Mouse (Mus musculus) limb, embryonic 14.5 days (tissue): ENCODE data around the gene Sowahb. TPM values are rescaled to one million over a fixed set of nuclear protein-coding genes. Genes with fewer than 3 reads are reported as not detected.

Source experiments
- ATAC-seq: fragments of 200-750 bp; cut with Nextera tagmentation; 2 replicates; pipeline ENCODE4 v1.8.0; 2017; ENCODE audit warnings: low read depth, moderate number of reproducible peaks, moderate TSS enrichment; ENCODE audit not compliant: low FRiP score
- DNase-seq: peaks from one replicate; pipeline ENCODE4 v3.0.0-alpha.2; 2015; ENCODE audit warnings: low spot score
- H3K27ac ChIP-seq: fragments of 300-500 bp; sonication (generic); replicated peaks from 2 replicates; pipeline ENCODE4 v1.5.1; 2014; ENCODE audit warnings: low read depth, mild to moderate bottlenecking, low read length, moderate library complexity, mixed read lengths
- H3K27me3 ChIP-seq: fragments of 300-500 bp; sonication (generic); 2 replicates; pipeline ENCODE4 v1.6.1; 2014; ENCODE audit warnings: low read length, mixed read lengths; ENCODE audit not compliant: control insufficient read depth, insufficient read depth
- H3K36me3 ChIP-seq: fragments of 300-500 bp; sonication (generic); 2 replicates; pipeline ENCODE4 v1.6.1; 2014; ENCODE audit warnings: mild to moderate bottlenecking, low read length, moderate library complexity, mixed read lengths; ENCODE audit not compliant: control insufficient read depth, insufficient read depth
- H3K4me1 ChIP-seq: fragments of 300-500 bp; sonication (generic); 2 replicates; pipeline ENCODE4 v1.6.1; 2014; ENCODE audit warnings: antibody characterized with exemption, low read length, mixed read lengths; ENCODE audit not compliant: control insufficient read depth, insufficient read depth
- H3K4me2 ChIP-seq: fragments of 300-500 bp; sonication (generic); replicated peaks from 2 replicates; pipeline ENCODE4 v1.6.1; 2014; ENCODE audit warnings: low read depth, mild to moderate bottlenecking, low read length, moderate library complexity; ENCODE audit not compliant: severe bottlenecking
- H3K4me3 ChIP-seq: fragments of 300-500 bp; sonication (generic); replicated peaks from 2 replicates; pipeline ENCODE4 v1.5.1; 2014; ENCODE audit warnings: low read length
- H3K9ac ChIP-seq: fragments of 300-500 bp; sonication (generic); 2 replicates; pipeline ENCODE4 v1.6.1; 2014; ENCODE audit warnings: mild to moderate bottlenecking, low read depth, low read length, moderate library complexity; ENCODE audit not compliant: severe bottlenecking
- H3K9me3 ChIP-seq: fragments of 300-500 bp; sonication (generic); 2 replicates; pipeline ENCODE4 v1.6.1; 2016; ENCODE audit warnings: low read length; ENCODE audit not compliant: control insufficient read depth
- POLR2A ChIP-seq: fragments of 200-500 bp; IDR thresholded peaks from 2 replicates; pipeline ENCODE4 v1.8.0; 2012; ENCODE audit warnings: inconsistent platforms, mild to moderate bottlenecking, moderate library complexity, borderline replicate concordance; ENCODE audit not compliant: insufficient read depth, insufficient read length; ENCODE audit errors: extremely low read depth
- whole genome bisulfite sequencing: fragments of 180-500 bp; shearing (Covaris S2); extraction: QIAGEN DNeasy Blood & Tissue Kit; methylation state at CpG from one replicate; pipeline ENCODE4 v1.1.7; 2014; 5-methylcytosine and 5-hydroxymethylcytosine counted together
- polyA plus RNA-seq, 2 experiments: library from polyadenylated mRNA; depleted of rRNA in 1 of 2; stranded (reverse) in 1 of 2; unstranded in 1 of 2; fragments of >200 nt; fragmentation: Nextera tagmentation in 1 of 2; extraction: Ambion mirVana in 1 of 2; gene quantifications; 2 replicates each; pipeline versions ENCODE4 v1.2.1 to v1.2.3; 2012 to 2014

Gene Sowahb
- polyA plus RNA-seq, 2 experiments = 0.34 to 0.73 TPM

GRCm38 (mm10) chr5:93017678-93018077 lies 27.1 kb downstream of the Sowahb start:
- Histone ChIP-seq H3K9ac (no peak overlapping the region), H3K27me3 (no peaks in the 10 kb centered on the region), H3K27ac (no peak overlapping the region), H3K36me3 (no peaks in the 10 kb centered on the region), H3K4me3 (no peak overlapping the region), H3K9me3 (no peaks in the 10 kb centered on the region), H3K4me2 (no peak overlapping the region), H3K4me1 (peaks cover 8% of the 10 kb centered on the region)
- ATAC-seq = no peak
- no peak for DNase-seq
- no peak for TF ChIP-seq POLR2A
- 60% methylated on average over 3 of the region's 3 CpGs for WGBS

GRCm38 (mm10) chr5:93008256-93008655 lies 36.6 kb downstream of the Sowahb start:
- Histone ChIP-seq H3K4me2 (no peak overlapping the region), H3K9me3 (no peaks in the 10 kb centered on the region), H3K27ac (no peak overlapping the region), H3K9ac (no peak overlapping the region), H3K4me3 (no peak overlapping the region), H3K27me3 (no peaks in the 10 kb centered on the region), H3K36me3 (no peaks in the 10 kb centered on the region), H3K4me1 (peaks cover 9% of the 10 kb centered on the region; the same call in 1 of the 2 replicates)
- ATAC-seq (no peak), DNase-seq (no peak)
- 93% methylated on average over 9 of the region's 9 CpGs for WGBS
- no peak for TF ChIP-seq POLR2A

DNA sequence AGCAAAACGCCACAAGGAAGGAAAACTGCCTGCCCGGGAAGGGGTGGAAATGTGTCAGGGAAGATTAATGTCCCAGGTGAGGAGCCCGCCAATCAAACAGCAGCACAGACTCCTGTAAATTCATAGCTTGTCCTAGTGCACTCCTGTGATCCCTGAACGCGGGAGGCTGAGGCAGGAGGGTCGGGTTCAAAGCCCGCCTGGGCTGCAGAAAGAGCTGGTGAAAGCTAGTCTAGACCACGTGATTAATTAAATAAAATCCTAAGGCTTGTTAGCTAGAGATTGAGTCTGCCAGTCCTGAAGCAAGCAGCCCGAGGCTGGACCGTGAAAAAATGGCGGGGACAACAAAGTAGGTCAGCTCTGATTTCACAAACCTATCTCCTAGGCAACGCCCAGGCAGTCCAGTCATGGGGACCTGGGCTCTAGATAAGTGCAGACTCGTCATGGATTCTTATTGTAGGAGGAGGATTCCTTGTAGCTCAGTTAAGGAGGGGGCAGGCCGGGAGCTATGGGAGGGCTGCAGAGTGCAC lies 38.9 kb downstream of the Sowahb start:
- Histone ChIP-seq H3K9me3 (no peaks in the 10 kb centered on the region), H3K27me3 (no peaks in the 10 kb centered on the region), H3K4me1 (peaks cover 14% of the 10 kb centered on the region), H3K27ac (peak overlapping the region; percentile 63), H3K36me3 (no peaks in the 10 kb centered on the region), H3K4me2 (peak overlapping the region; percentile 46), H3K9ac (peak overlapping the region; percentile 46; the same call in 1 of the 2 replicates), H3K4me3 (peak overlapping the region; percentile 21)
- DNase-seq (no peak), ATAC-seq (no peak)
- no peak for TF ChIP-seq POLR2A
- WGBS = 49% methylated on average over 14 of the region's 14 CpGs

- Histone ChIP-seq H3K36me3 (no peaks in the 10 kb centered on the region), H3K4me2 (peak overlapping the region; percentile 46), H3K4me1 (peaks cover 14% of the 10 kb centered on the region), H3K27me3 (no peaks in the 10 kb centered on the region), H3K27ac (peak overlapping the region; percentile 63), H3K4me3 (peak overlapping the region; percentile 21), H3K9me3 (no peaks in the 10 kb centered on the region), H3K9ac (peak overlapping the region; percentile 46)
- DNase-seq = no peak
- WGBS = 6% methylated on average over 20 of the region's 20 CpGs
- TF ChIP-seq POLR2A = no peak
- ATAC-seq = 0 out of 2 replicates have a peak, but pooled peaks have one; percentile 35
These were observed 39.5 kb downstream of the Sowahb start for GRCm38 (mm10) chr5:93005229-93005814.

DNA sequence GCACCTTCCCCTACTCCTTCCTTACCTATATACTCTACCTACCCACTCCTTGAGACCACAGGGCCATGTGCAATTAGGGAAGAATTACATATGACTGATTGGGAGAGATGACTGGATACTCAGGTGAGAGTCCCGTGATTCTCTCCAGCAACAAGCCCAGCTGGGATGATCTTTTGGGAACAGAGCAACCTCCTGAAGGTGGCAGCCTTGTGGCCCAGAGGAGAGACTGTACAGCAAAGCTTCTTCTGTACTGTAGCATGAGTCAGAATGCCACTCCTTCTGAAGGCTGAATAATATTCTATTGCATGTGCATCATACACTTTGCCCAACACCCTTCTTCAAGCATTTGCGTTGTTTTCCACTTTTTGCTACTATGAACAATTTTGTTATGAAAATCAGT lies 42.2 kb downstream of the Sowahb start:
- Histone ChIP-seq H3K4me1 (peaks cover 31% of the 10 kb centered on the region), H3K4me2 (no peak overlapping the region), H3K27me3 (no peaks in the 10 kb centered on the region), H3K9me3 (no peaks in the 10 kb centered on the region), H3K27ac (no peak overlapping the region), H3K36me3 (no peaks in the 10 kb centered on the region), H3K4me3 (no peak overlapping the region), H3K9ac (no peak overlapping the region)
- DNase-seq (no peak), ATAC-seq (no peak)
- TF ChIP-seq POLR2A = no peak
- 92% methylated on average over 2 of the region's 2 CpGs for WGBS
